Mouse (Mus musculus) heart, adult 2 months (tissue): ENCODE results near the gene Sgpp2.

Experiments used
- CTCF ChIP-seq: fragments of 200-600 bp; IDR thresholded peaks from 2 replicates; pipeline ENCODE4 v1.8.1; 2022; ENCODE audit warnings: antibody characterized with exemption, mild to moderate bottlenecking, moderate library complexity
- EP300 ChIP-seq: fragments of 200-500 bp; IDR thresholded peaks from 2 replicates; pipeline ENCODE4 v1.6.1; 2011; ENCODE audit warnings: low read depth, low read length, control low read depth; ENCODE audit not compliant: insufficient read depth
- POLR2A ChIP-seq: fragments of 200-500 bp; IDR thresholded peaks from 2 replicates; pipeline ENCODE4 v1.6.1; 2011; ENCODE audit warnings: mild to moderate bottlenecking, low read depth, low read length, control low read depth; ENCODE audit not compliant: insufficient read depth

GRCm38 (mm10) chr1:78340584-78340983 is 30.4 kb downstream of the Sgpp2 start:
- TF ChIP-seq EP300 (no peak), CTCF (no peak), POLR2A (no peak)
